ENCODE assay signal across 8 mouse cellular contexts in the genomic region with DNA sequence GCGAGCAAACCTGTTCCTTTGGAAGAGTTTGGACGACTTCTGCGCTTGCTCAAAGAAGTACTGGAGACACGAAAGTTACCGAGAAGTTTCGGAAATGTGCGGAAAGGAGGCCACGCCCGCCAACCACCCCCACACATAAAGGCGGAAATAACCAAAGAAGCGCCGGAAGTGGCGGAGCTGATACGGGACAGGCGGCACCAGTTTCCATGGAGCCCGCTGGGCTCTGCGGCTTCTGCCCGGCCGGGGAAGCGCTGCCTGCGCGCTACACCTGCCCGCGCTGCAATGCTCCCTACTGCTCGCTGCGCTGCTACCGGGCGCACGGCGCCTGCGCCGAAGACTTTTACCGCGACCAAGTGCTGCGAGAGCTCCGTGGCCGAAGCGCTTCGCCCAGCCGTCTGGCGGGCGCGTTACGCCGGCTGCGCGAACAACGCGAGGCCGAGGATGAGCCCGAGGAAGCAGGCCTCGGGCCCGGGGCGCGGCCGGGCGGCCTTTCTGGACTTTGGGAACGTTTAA. TPM values are rescaled to one million over a fixed set of nuclear protein-coding genes. Genes with fewer than 3 reads are reported as not detected.
DNase-seq lines count a peak whose midpoint lies in the region; ATAC-seq lines count a peak whose summit lies in the region.

Gene Znhit2 (plus strand): TSS at position 172 of the 513 bp plus-strand sequence.

- H3K9me3 ChIP-seq in hindbrain, embryonic 14.5 days (ENCODE audit: control insufficient read depth, low read length), result no peaks in the 10 kb centered on the region

- H3K4me2 ChIP-seq in hindbrain, embryonic 14.5 days (replicated peaks), result peak within 1 kb of the TSS; percentile 100

- H3K36me3 ChIP-seq in hindbrain, embryonic 14.5 days (replicated peaks; ENCODE audit: control insufficient read depth, insufficient read depth), result peaks cover 15% of the 10 kb centered on the region

- H3K4me3 ChIP-seq in hindbrain, embryonic 14.5 days (replicated peaks; ENCODE audit: low read length), result peak within 1 kb of the TSS; percentile 90

- WGBS in hindbrain, embryonic 14.5 days, result under 1% methylated on average over 58 of the region's 58 CpGs

- H3K27me3 ChIP-seq in hindbrain, embryonic 14.5 days (ENCODE audit: control insufficient read depth, insufficient read depth, low read length), result no peaks in the 10 kb centered on the region

- H3K27ac ChIP-seq in hindbrain, embryonic 14.5 days, result peak within 1 kb of the TSS; percentile 92

- peaks cover 39% of the 10 kb centered on the region for H3K4me1 ChIP-seq in hindbrain, embryonic 14.5 days (replicated peaks; ENCODE audit: control insufficient read depth, insufficient read depth, low read length)

- ATAC-seq in hindbrain, embryonic 14.5 days (ENCODE audit: low FRiP score), result peak; percentile 64

- peak; percentile 96 for DNase-seq in R1 (ENCODE audit: low read depth, low spot score)
- DNase-seq in cerebellum, postnatal 14 days, result peak; percentile 89 to 92
- DNase-seq in frontal cortex, postnatal 25 days (ENCODE audit: low spot score in 2 of 2), result peak; percentile 84 to 90
- peak; percentile 94 for DNase-seq in hindbrain, embryonic 14.5 days (ENCODE audit: low spot score)
- peak; percentile 93 to 94 for DNase-seq in layer of hippocampus, postnatal 36 days
- DNase-seq in lung, postnatal 36 days, result peak; percentile 98
- peak; percentile 96 for DNase-seq in right cerebral cortex, adult 18-20 months
- DNase-seq in urinary bladder, postnatal 10 days (ENCODE audit: low spot score), result peak; percentile 62

- peak within 1 kb of the TSS; percentile 94 for H3K9ac ChIP-seq in hindbrain, embryonic 14.5 days

RNA-seq across cellular contexts. Expression of gene Znhit2, which starts in this region (rescaled TPM):
- polyA plus RNA-seq in hindbrain, embryonic 14.5 days (2014; fragmentation: Nextera tagmentation; extraction: Ambion mirVana), result 35.3 and 36.3 TPM in 2 replicates
- 10 to 100 TPM; 33.1 to 35.2 TPM for total RNA-seq in layer of hippocampus, postnatal 36 days (2021)

Comparison
In these comparisons a context has a peak if more than half of its experiments do, and no peak if none do; other contexts are left out.
1. Peak in every context shown above with its lines: DNase-seq, ATAC-seq, H3K4me3 ChIP-seq and H3K27ac ChIP-seq.